Mouse (Mus musculus): Measurements from ENCODE around the gene Tmem120b. TPM values are rescaled to one million over a fixed set of nuclear protein-coding genes. Genes with fewer than 3 reads are reported as not detected.

The Tmem120b gene
- total and polyA plus RNA-seq, 2 experiments from 2014 or later = 15.3 to 17.7 TPM

- TF ChIP-seq CTCF (IDR thresholded peaks at IDR 0.05; ENCODE audit: low read depth) = peak; percentile 56
- H3K36me3 ChIP-seq (ENCODE audit: insufficient read depth, low read length) = no peaks in the 10 kb centered on the region
- H3K27ac ChIP-seq = no peak overlapping the region
- H3K4me2 ChIP-seq (ENCODE audit: low read depth, low read length) = no peak overlapping the region
- no peaks in the 10 kb centered on the region for H3K4me1 ChIP-seq (ENCODE audit: insufficient read depth, low read length)
- WGBS = 90% methylated on average over 4 of the region's 4 CpGs
- ATAC-seq (no peak), DNase-seq (ENCODE audit: low spot score) (no peak)
- no peaks in the 10 kb centered on the region for H3K9me3 ChIP-seq (ENCODE audit: low read length)
- H3K4me3 ChIP-seq (ENCODE audit: low read length) = no peak overlapping the region
- H3K9ac ChIP-seq (replicated peaks; ENCODE audit: low read length) = no peak overlapping the region
- H3K27me3 ChIP-seq (ENCODE audit: insufficient read depth, low read length) = no peaks in the 10 kb centered on the region
These were observed 54.0 kb downstream of the Tmem120b start for GRCm38 (mm10) chr5:123122181-123122580.

- 86% methylated on average over 6 of the region's 6 CpGs for WGBS
- Histone ChIP-seq H3K27ac (no peak overlapping the region), H3K4me1 (ENCODE audit: insufficient read depth, low read length) (no peaks in the 10 kb centered on the region), H3K27me3 (ENCODE audit: insufficient read depth, low read length) (no peaks in the 10 kb centered on the region), H3K4me3 (ENCODE audit: low read length) (no peak overlapping the region), H3K9ac (replicated peaks; ENCODE audit: low read length) (no peak overlapping the region), H3K36me3 (ENCODE audit: insufficient read depth, low read length) (no peaks in the 10 kb centered on the region; the same call in 1 of the 2 replicates), H3K9me3 (ENCODE audit: low read length) (no peaks in the 10 kb centered on the region), H3K4me2 (ENCODE audit: low read depth, low read length) (no peak overlapping the region)
- ATAC-seq (no peak), DNase-seq (ENCODE audit: low spot score) (no peak)
- TF ChIP-seq CTCF (IDR thresholded peaks at IDR 0.05; ENCODE audit: low read depth) = no peak
These were observed 56.9 kb downstream of the Tmem120b start for GRCm38 (mm10) chr5:123125105-123125504.

- Histone ChIP-seq H3K27me3 (ENCODE audit: insufficient read depth, low read length) (no peaks in the 10 kb centered on the region), H3K4me2 (ENCODE audit: low read depth, low read length) (no peak overlapping the region), H3K27ac (no peak overlapping the region), H3K4me1 (ENCODE audit: insufficient read depth, low read length) (no peaks in the 10 kb centered on the region), H3K4me3 (ENCODE audit: low read length) (no peak overlapping the region), H3K9me3 (ENCODE audit: low read length) (no peaks in the 10 kb centered on the region), H3K9ac (replicated peaks; ENCODE audit: low read length) (no peak overlapping the region), H3K36me3 (ENCODE audit: insufficient read depth, low read length) (no peaks in the 10 kb centered on the region; the same call in 1 of the 2 replicates)
- DNase-seq (ENCODE audit: low spot score) (no peak), ATAC-seq (peak; percentile 18; the same call in 1 of the 2 replicates)
- no peak for TF ChIP-seq CTCF (IDR thresholded peaks at IDR 0.05; ENCODE audit: low read depth)
- WGBS = 84% methylated on average over 18 of the region's 18 CpGs
These were observed 57.6 kb downstream of the Tmem120b start for GRCm38 (mm10) chr5:123125638-123126406.

GRCm38 (mm10) chr5:123127031-123127430 is 58.8 kb downstream of the Tmem120b start:
- no peaks in the 10 kb centered on the region for H3K9me3 ChIP-seq (ENCODE audit: low read length)
- 82% methylated on average over 6 of the region's 6 CpGs for whole genome bisulfite sequencing
- no peak for TF ChIP-seq CTCF (IDR thresholded peaks at IDR 0.05; ENCODE audit: low read depth)
- no peak overlapping the region for H3K4me3 ChIP-seq (ENCODE audit: low read length)
- ATAC-seq (no peak), DNase-seq (ENCODE audit: low spot score) (no peak)
- no peaks in the 10 kb centered on the region for H3K27me3 ChIP-seq (ENCODE audit: insufficient read depth, low read length)
- H3K9ac ChIP-seq (replicated peaks; ENCODE audit: low read length) = no peak overlapping the region
- no peaks in the 10 kb centered on the region; the same call in 1 of the 2 replicates for H3K4me1 ChIP-seq (ENCODE audit: insufficient read depth, low read length)
- no peaks in the 10 kb centered on the region; the same call in 1 of the 2 replicates for H3K36me3 ChIP-seq (ENCODE audit: insufficient read depth, low read length)
- H3K4me2 ChIP-seq (ENCODE audit: low read depth, low read length) = no peak overlapping the region
- H3K27ac ChIP-seq = no peak overlapping the region

- no peak for TF ChIP-seq CTCF (IDR thresholded peaks at IDR 0.05; ENCODE audit: low read depth)
- no peaks in the 10 kb centered on the region for H3K9me3 ChIP-seq (ENCODE audit: low read length)
- no peak for DNase-seq (ENCODE audit: low spot score)
- no peak overlapping the region for H3K27ac ChIP-seq
- H3K4me1 ChIP-seq (ENCODE audit: insufficient read depth, low read length) = peaks cover 12% of the 10 kb centered on the region; the same call in 1 of the 2 replicates
- H3K36me3 ChIP-seq (ENCODE audit: insufficient read depth, low read length) = no peaks in the 10 kb centered on the region; the same call in 1 of the 2 replicates
- 56% methylated on average over 10 of the region's 10 CpGs for WGBS
- no peak overlapping the region for H3K9ac ChIP-seq (replicated peaks; ENCODE audit: low read length)
- H3K4me2 ChIP-seq (ENCODE audit: low read depth, low read length) = no peak overlapping the region
- H3K27me3 ChIP-seq (ENCODE audit: insufficient read depth, low read length) = no peaks in the 10 kb centered on the region
- ATAC-seq = no peak
- H3K4me3 ChIP-seq (ENCODE audit: low read length) = no peak overlapping the region
These were observed 60.4 kb downstream of the Tmem120b start for GRCm38 (mm10) chr5:123128426-123129169.

GRCm38 (mm10) chr5:123129170-123129757 is 61.0 kb downstream of the Tmem120b start:
- TF ChIP-seq CTCF (IDR thresholded peaks at IDR 0.05; ENCODE audit: low read depth) = no peak
- H3K4me1 ChIP-seq (ENCODE audit: insufficient read depth, low read length) = peaks cover 19% of the 10 kb centered on the region
- no peaks in the 10 kb centered on the region for H3K27me3 ChIP-seq (ENCODE audit: insufficient read depth, low read length)
- H3K9ac ChIP-seq (replicated peaks; ENCODE audit: low read length) = no peak overlapping the region
- WGBS = 88% methylated on average over 10 of the region's 10 CpGs
- H3K9me3 ChIP-seq (ENCODE audit: low read length) = no peaks in the 10 kb centered on the region
- DNase-seq (ENCODE audit: low spot score) (no peak), ATAC-seq (no peak)
- H3K27ac ChIP-seq = no peak overlapping the region
- no peaks in the 10 kb centered on the region; the same call in 1 of the 2 replicates for H3K36me3 ChIP-seq (ENCODE audit: insufficient read depth, low read length)
- H3K4me3 ChIP-seq (ENCODE audit: low read length) = no peak overlapping the region
- H3K4me2 ChIP-seq (ENCODE audit: low read depth, low read length) = no peak overlapping the region
